Mouse (Mus musculus) layer of hippocampus, adult 9-10 months (tissue): Measurements from ENCODE around the gene Prl7b1.

Source experiments
- DNase-seq: peaks from one replicate; pipeline ENCODE4 v3.0.0; 2022; ENCODE audit warnings: low spot score

Prl7b1 gene

DNA sequence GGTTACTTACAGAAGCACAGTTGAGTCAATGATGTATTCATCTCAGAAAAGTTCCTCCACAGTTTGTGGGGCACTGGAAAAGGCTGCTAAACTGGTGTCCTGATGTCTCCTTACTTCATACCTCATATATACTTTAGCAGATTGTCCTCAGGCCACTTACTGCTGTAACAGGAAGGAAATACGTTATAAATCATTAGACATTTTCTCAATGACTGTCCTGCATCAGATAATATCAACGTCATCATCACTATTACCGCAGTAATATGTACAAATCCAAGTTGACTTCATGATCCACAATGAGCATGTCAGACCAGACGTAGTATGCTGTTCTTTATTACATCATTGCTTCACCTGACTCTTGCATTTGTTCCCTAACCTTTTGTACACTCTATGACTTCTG is at the start of gene Prl7b1:
Prl7b1 (minus strand) TSS at position 101 of the 400 bp plus-strand sequence.
- DNase-seq, result no peak

DNA sequence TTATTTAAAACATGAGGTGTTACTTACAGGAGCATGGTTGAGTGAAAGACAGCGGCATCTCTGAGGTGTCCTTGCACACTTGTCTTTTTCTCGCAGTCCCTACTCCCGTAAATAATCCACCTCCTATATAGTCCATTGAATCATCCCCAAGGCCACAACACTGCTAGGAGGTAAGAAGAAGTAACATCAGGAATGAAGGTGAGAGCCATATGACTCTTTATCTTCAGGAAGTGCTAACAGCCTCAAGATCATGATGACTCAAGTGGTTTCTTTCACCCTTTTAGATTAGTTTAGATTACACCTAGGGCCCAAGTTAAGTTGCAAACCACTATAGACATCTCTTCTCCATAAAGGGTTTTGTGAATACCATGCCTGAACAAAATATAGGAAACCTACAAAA is 32.0 kb upstream of the Prl7b1 start, which contains the start of gene Prl7a1:
Prl7a1 (minus strand) TSS at position 101 of the 400 bp plus-strand sequence.
- no peak for DNase-seq

DNA sequence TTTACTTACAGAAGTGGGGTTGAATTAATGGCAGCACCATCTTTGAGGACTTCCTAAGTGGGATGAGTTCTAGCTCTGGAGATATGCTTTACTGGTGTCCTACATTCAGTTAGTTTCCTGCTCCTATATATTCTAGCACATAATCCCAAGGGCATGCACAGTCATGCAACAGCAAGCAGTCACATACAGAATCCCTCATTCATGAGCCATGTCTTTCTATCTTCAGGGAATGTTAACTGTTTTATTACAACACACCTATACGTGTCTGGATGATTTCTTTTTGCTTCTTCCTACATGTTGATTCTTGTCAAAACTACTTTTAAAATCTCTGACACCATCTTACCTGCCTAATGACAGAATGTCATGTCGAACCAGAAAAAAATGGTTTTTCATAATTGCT is 28.3 kb downstream of the Prl7b1 start, which contains the start of gene Prl8a1:
Prl8a1 (minus strand) TSS at position 101 of the 400 bp plus-strand sequence.
- no peak for DNase-seq

DNA sequence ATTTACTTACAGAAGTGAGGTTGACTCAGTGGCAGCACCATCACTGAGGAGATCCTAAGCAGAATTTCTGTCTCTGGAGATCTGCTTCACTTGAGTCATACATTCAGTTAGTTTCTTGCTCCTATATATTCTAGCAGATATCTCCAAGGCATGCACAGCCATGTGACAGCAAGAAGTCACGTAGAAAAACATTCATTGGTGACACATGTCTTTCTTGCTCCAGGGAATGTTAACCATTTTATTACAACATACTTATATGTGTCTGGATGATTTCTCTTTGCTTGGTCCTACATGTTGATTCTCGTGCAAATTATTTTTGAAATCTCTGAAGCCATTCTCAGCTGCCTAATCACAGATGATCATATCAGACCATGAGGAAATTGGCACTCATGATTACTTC is 45.9 kb downstream of the Prl7b1 start, which contains the start of gene Prl8a9:
Prl8a9 (minus strand) TSS at position 101 of the 400 bp plus-strand sequence.
- DNase-seq, result no peak

DNA sequence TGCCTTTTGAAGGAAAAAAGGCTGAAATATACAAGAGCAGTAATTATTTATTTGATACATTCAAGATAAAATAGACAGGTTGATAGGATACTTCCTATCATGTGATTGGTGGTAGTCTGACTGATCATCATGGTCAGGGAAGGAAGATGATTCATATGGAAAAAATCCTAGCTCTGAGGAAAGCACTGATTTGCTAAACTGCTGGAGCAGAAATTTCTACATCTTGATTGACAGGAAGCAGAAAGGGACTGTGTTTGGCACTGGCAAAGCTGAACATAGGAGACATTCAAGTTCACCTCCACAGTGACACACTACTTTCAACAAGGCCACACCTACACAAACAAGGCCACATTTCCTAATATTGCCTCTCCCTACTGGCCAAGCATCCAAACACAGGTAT is 57.0 kb downstream of the Prl7b1 start:
- no peak for DNase-seq
